Mouse (Mus musculus) brain, embryonic 14.5 days (tissue): ENCODE data around the gene Sema3d.

Source experiments
- CTCF ChIP-seq: fragments of 200-500 bp; IDR thresholded peaks from 2 replicates; pipeline ENCODE4 v1.5.1; 2012; ENCODE audit warnings: inconsistent platforms, mild to moderate bottlenecking, moderate library complexity, borderline replicate concordance; ENCODE audit not compliant: insufficient read depth, insufficient read length; ENCODE audit errors: extremely low read depth
- POLR2A ChIP-seq: fragments of 200-500 bp; IDR thresholded peaks from 2 replicates; pipeline ENCODE4 v1.6.1; 2012; ENCODE audit warnings: mild to moderate bottlenecking, inconsistent platforms, borderline replicate concordance; ENCODE audit not compliant: poor library complexity, insufficient read depth, insufficient read length, severe bottlenecking; ENCODE audit errors: extremely low read depth

DNA sequence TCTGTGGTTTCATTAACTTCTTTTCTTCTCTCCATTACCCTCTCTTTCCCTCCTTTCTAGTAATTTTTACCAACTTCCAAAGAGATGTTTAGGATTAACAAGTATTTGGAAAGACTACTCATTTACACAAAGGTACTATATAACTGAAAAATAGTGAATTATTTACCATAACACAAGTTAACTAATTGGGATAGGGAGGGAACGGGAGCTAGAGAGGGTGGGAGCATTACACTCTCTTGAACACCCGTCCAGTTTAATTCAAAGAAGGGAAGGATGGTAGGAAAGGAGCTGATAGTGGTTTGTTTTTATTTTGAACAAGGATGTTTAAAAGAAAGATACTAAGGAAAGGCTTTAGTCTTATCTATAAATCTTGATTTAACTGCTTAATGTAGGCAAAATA is 104.7 kb downstream of the Sema3d start:
- TF ChIP-seq CTCF (no peak), POLR2A (no peak)
